Mouse (Mus musculus): ENCODE measurements around the gene Nlrp6.

Nlrp6 gene

GRCm38 (mm10) chr7:140912293-140912692 is 8.4 kb upstream of the Nlrp6 start:
- no peak for DNase-seq (ENCODE audit: low read depth, low spot score)

- DNase-seq (ENCODE audit: low read depth, low spot score): no peak
Measured at GRCm38 (mm10) chr7:140912846-140913482, 7.7 kb upstream of the Nlrp6 start.

- no peak for DNase-seq (ENCODE audit: low read depth, low spot score)
Measured at GRCm38 (mm10) chr7:140914031-140914690, 6.5 kb upstream of the Nlrp6 start.

- DNase-seq (ENCODE audit: low read depth, low spot score): no peak
Measured at GRCm38 (mm10) chr7:140919911-140920310, 791 bp upstream of the Nlrp6 start.

GRCm38 (mm10) chr7:140921225-140921975 is 698 bp downstream of the Nlrp6 start:
- no peak for DNase-seq (ENCODE audit: low read depth, low spot score)

- DNase-seq (ENCODE audit: low read depth, low spot score): no peak
Measured at GRCm38 (mm10) chr7:140922398-140923069, 1.8 kb downstream of the Nlrp6 start.

- no peak for DNase-seq (ENCODE audit: low read depth, low spot score)
Measured at GRCm38 (mm10) chr7:140923070-140923775, 2.5 kb downstream of the Nlrp6 start.

- DNase-seq (ENCODE audit: low read depth, low spot score): no peak
Measured at GRCm38 (mm10) chr7:140927181-140927580, 6.5 kb downstream of the Nlrp6 start.

GRCm38 (mm10) chr7:140938436-140938835 is 17.7 kb downstream of the Nlrp6 start:
- DNase-seq (ENCODE audit: low read depth, low spot score): no peak

GRCm38 (mm10) chr7:140938896-140939295 is 18.2 kb downstream of the Nlrp6 start:
- DNase-seq (ENCODE audit: low read depth, low spot score): no peak

GRCm38 (mm10) chr7:140939669-140940171 is 19.0 kb downstream of the Nlrp6 start:
- DNase-seq (ENCODE audit: low read depth, low spot score): no peak

GRCm38 (mm10) chr7:140941222-140942051 is 20.7 kb downstream of the Nlrp6 start, which contains the start of gene Pgghg:
TSS of gene Pgghg (plus strand) at chr7:140941391.
- DNase-seq (ENCODE audit: low read depth, low spot score): peak; percentile 21

- DNase-seq (ENCODE audit: low read depth, low spot score): no peak
Measured at GRCm38 (mm10) chr7:140942341-140942740, 21.6 kb downstream of the Nlrp6 start.

- DNase-seq (ENCODE audit: low read depth, low spot score): no peak
Measured at GRCm38 (mm10) chr7:140942811-140943210, 22.1 kb downstream of the Nlrp6 start.

- DNase-seq (ENCODE audit: low read depth, low spot score): no peak
Measured at GRCm38 (mm10) chr7:140943356-140943755, 22.7 kb downstream of the Nlrp6 start.

- DNase-seq (ENCODE audit: low read depth, low spot score): no peak
Measured at GRCm38 (mm10) chr7:140944236-140944635, 23.5 kb downstream of the Nlrp6 start.

- DNase-seq (ENCODE audit: low read depth, low spot score): no peak
Measured at GRCm38 (mm10) chr7:140945247-140945646, 24.5 kb downstream of the Nlrp6 start.

GRCm38 (mm10) chr7:140946311-140946710 is 25.6 kb downstream of the Nlrp6 start:
- DNase-seq (ENCODE audit: low read depth, low spot score): no peak

GRCm38 (mm10) chr7:140946980-140947379 is 26.3 kb downstream of the Nlrp6 start:
- no peak for DNase-seq (ENCODE audit: low read depth, low spot score)

- no peak for DNase-seq (ENCODE audit: low read depth, low spot score)
Measured at GRCm38 (mm10) chr7:140948161-140948560, 27.5 kb downstream of the Nlrp6 start.
